Comparison of ENCODE assay signal across 8 mouse cellular contexts in genomic region chr10:75365231-75365633, GRCm38 (mm10). TPM values are rescaled to one million over a fixed set of nuclear protein-coding genes. Genes with fewer than 3 reads are reported as not detected.
DNase-seq lines count a peak whose midpoint lies in the region; ATAC-seq and TF ChIP-seq lines count a peak whose summit lies in the region.

No protein-coding gene starts in this region.

- peak overlapping the region; percentile 28 for H3K4me3 ChIP-seq in heart, embryonic 11.5 days (ENCODE audit: low read depth, low read length)
- no peak overlapping the region for H3K4me3 ChIP-seq in C2C12 (ENCODE audit: insufficient read depth, poor library complexity, severe bottlenecking)
- 0 out of 2 replicates have a peak overlapping the region, but pooled peaks have one; percentile 17 for H3K4me3 ChIP-seq in embryonic facial prominence, embryonic 12.5 days
- 0 out of 2 replicates have a peak overlapping the region, but pooled peaks have one; percentile 12 for H3K4me3 ChIP-seq in liver, embryonic 13.5 days (replicated peaks)

- H3K9me3 ChIP-seq in heart, embryonic 11.5 days (replicated peaks; ENCODE audit: control insufficient read depth, low read length), result no peaks in the 10 kb centered on the region
- H3K9me3 ChIP-seq in embryonic facial prominence, embryonic 12.5 days, result no peaks in the 10 kb centered on the region
- no peaks in the 10 kb centered on the region for H3K9me3 ChIP-seq in liver, embryonic 13.5 days (replicated peaks)

- peak overlapping the region; percentile 39 for H3K4me2 ChIP-seq in heart, embryonic 11.5 days
- peak overlapping the region; percentile 25; the same call in 1 of the 2 replicates for H3K4me2 ChIP-seq in embryonic facial prominence, embryonic 12.5 days (replicated peaks)
- H3K4me2 ChIP-seq in liver, embryonic 13.5 days, result peak overlapping the region; percentile 32; the same call in 1 of the 2 replicates

- TF ChIP-seq CTCF in C2C12 (IDR thresholded peaks at IDR 0.05; ENCODE audit: control insufficient read depth, insufficient read depth, insufficient read length), result no peak

- H3K79me2 ChIP-seq in C2C12 (ENCODE audit: control insufficient read depth, insufficient read depth), result no peaks in the 10 kb centered on the region

- ATAC-seq in heart, embryonic 11.5 days (replicated peaks; ENCODE audit: insufficient number of reproducible peaks, low FRiP score, low TSS enrichment), result no peak
- no peak for ATAC-seq in embryonic facial prominence, embryonic 12.5 days (ENCODE audit: insufficient number of reproducible peaks, insufficient read depth, low FRiP score, low TSS enrichment)
- no peak for ATAC-seq in liver, embryonic 13.5 days (ENCODE audit: low read depth)

- no peaks in the 10 kb centered on the region for H3K79me3 ChIP-seq in C2C12 (ENCODE audit: low read depth)

- H3K27me3 ChIP-seq in heart, embryonic 11.5 days (ENCODE audit: control insufficient read depth, insufficient read depth, low read length), result no peaks in the 10 kb centered on the region
- H3K27me3 ChIP-seq in C2C12 (ENCODE audit: control insufficient read depth, insufficient read depth, insufficient read length), result no peaks in the 10 kb centered on the region
- no peaks in the 10 kb centered on the region for H3K27me3 ChIP-seq in embryonic facial prominence, embryonic 12.5 days
- no peaks in the 10 kb centered on the region for H3K27me3 ChIP-seq in liver, embryonic 13.5 days

- DNase-seq in heart, postnatal 14 days, result no peak
- DNase-seq in liver, embryonic 13.5 days, result no peak
- peak; percentile 43 for DNase-seq in thymus, postnatal 14 days
- no peak for DNase-seq in layer of hippocampus, adult 11-12 months (ENCODE audit: low spot score)
- no peak for DNase-seq in kidney, postnatal 36 days

- peak overlapping the region; percentile 53 for H3ac ChIP-seq in C2C12 (ENCODE audit: control insufficient read depth, insufficient read length, low read depth)

- WGBS in heart, embryonic 11.5 days (ENCODE audit: insufficient replicate concordance), result 57% methylated on average over 6 of the region's 6 CpGs
- 46% methylated on average over 6 of the region's 6 CpGs for WGBS in embryonic facial prominence, embryonic 12.5 days
- 41% methylated on average over 6 of the region's 6 CpGs for WGBS in liver, embryonic 13.5 days (ENCODE audit: insufficient replicate concordance)

- H3K4me1 ChIP-seq in heart, embryonic 11.5 days (ENCODE audit: control insufficient read depth, insufficient read depth, low read length), result peaks cover 15% of the 10 kb centered on the region
- 0 out of 2 replicates have a peak, but pooled peaks cover 5% of the 10 kb centered on the region for H3K4me1 ChIP-seq in embryonic facial prominence, embryonic 12.5 days
- H3K4me1 ChIP-seq in liver, embryonic 13.5 days (replicated peaks), result no peaks in the 10 kb centered on the region

- no peak overlapping the region for H3K9ac ChIP-seq in heart, embryonic 11.5 days (ENCODE audit: low read depth, low read length)
- no peak overlapping the region; the same call in 1 of the 2 replicates for H3K9ac ChIP-seq in embryonic facial prominence, embryonic 12.5 days
- H3K9ac ChIP-seq in liver, embryonic 13.5 days, result no peak overlapping the region

- H3K27ac ChIP-seq in heart, embryonic 11.5 days (ENCODE audit: low read depth, low read length), result peak overlapping the region; percentile 74
- H3K27ac ChIP-seq in embryonic facial prominence, embryonic 12.5 days, result no peak overlapping the region
- no peak overlapping the region for H3K27ac ChIP-seq in liver, embryonic 13.5 days

- intact Hi-C loops in heart, postnatal 14 days (cut with DNase I), result no loop called here

- no peaks in the 10 kb centered on the region for H3K36me3 ChIP-seq in heart, embryonic 11.5 days (ENCODE audit: control insufficient read depth, insufficient read depth, low read length)
- no peaks in the 10 kb centered on the region for H3K36me3 ChIP-seq in C2C12 (ENCODE audit: control insufficient read depth, insufficient read depth)
- no peaks in the 10 kb centered on the region for H3K36me3 ChIP-seq in embryonic facial prominence, embryonic 12.5 days
- no peaks in the 10 kb centered on the region for H3K36me3 ChIP-seq in liver, embryonic 13.5 days

TF ChIP-seq in C2C12, 6 proteins besides CTCF, POLR2A, EP300 and RAD21:
- TF ChIP-seq MYOD1 (IDR thresholded peaks at IDR 0.05; ENCODE audit: control insufficient read depth, insufficient read length, low read depth), result no peak

RNA-seq across cellular contexts. Expression of gene Upb1, which starts 35.7 kb away (rescaled TPM):
- polyA plus RNA-seq in heart, embryonic 11.5 days (2014; fragmentation: Nextera tagmentation; extraction: Ambion mirVana), result 0.39 and 0.46 TPM in 2 replicates
- under 1 TPM; 0.22 to 0.34 TPM for total RNA-seq in heart, postnatal 14 days (2021)
- 0.06 TPM for polyA plus RNA-seq in C2C12 (2012; fragmentation: generic; extraction: Trizol)
- 0.18 and 0.49 TPM in 2 replicates for polyA plus RNA-seq in embryonic facial prominence, embryonic 12.5 days (2016; fragmentation: Nextera tagmentation; extraction: Ambion mirVana)
- polyA plus RNA-seq in liver, embryonic 13.5 days (2015; fragmentation: Nextera tagmentation; extraction: Ambion mirVana), result 12.0 and 14.2 TPM in 2 replicates

RNA-seq across cellular contexts. Expression of gene Adora2a, which starts 48.6 kb away (rescaled TPM):
- polyA plus RNA-seq in heart, embryonic 11.5 days (2014; fragmentation: Nextera tagmentation; extraction: Ambion mirVana), result 3.3 and 4.8 TPM in 2 replicates
- total RNA-seq in heart, postnatal 14 days (2021), result 10 to 100 TPM; 13.2 to 15.2 TPM
- polyA plus RNA-seq in C2C12 (2012; fragmentation: generic; extraction: Trizol), result 0.66 TPM
- 2.3 and 4.6 TPM in 2 replicates for polyA plus RNA-seq in embryonic facial prominence, embryonic 12.5 days (2016; fragmentation: Nextera tagmentation; extraction: Ambion mirVana)
- polyA plus RNA-seq in liver, embryonic 13.5 days (2015; fragmentation: Nextera tagmentation; extraction: Ambion mirVana), result 1.5 and 1.7 TPM in 2 replicates
